Mouse (Mus musculus): ENCODE data around the gene Ccdc84. TPM values are rescaled to one million over a fixed set of nuclear protein-coding genes. Genes with fewer than 3 reads are reported as not detected.
"Not testable (repeated sequence)": the region's sequence is repeated elsewhere in the genome, so short reads cannot be mapped to it uniquely, and the experiment has no call there.

Ccdc84 gene
- 22.1 and 68.9 TPM in 2 replicates for polyA plus RNA-seq (2011; ENCODE audit: insufficient read depth, insufficient read length, low replicate concordance, missing spikeins)

GRCm38 (mm10) chr9:44418519-44419385 lies at the start of gene Ccdc84:
Ccdc84 (minus strand) TSS chr9:44418569.
- H3K4me3 ChIP-seq (replicated peaks; ENCODE audit: control insufficient read depth, low read depth, low read length), result peak within 1 kb of the TSS; percentile 97
- 64% methylated on average over 14 of the region's 14 CpGs for WGBS
- H3K4me1 ChIP-seq (ENCODE audit: control insufficient read depth, insufficient read depth, low read length), result peaks cover 2% of the 10 kb centered on the region
- peak within 1 kb of the TSS; percentile 69 for H3K27ac ChIP-seq (ENCODE audit: control insufficient read depth, insufficient read depth, low read depth, low read length, poor library complexity)
- TF ChIP-seq POLR2A (IDR thresholded peaks at IDR 0.05; ENCODE audit: borderline replicate concordance, control insufficient read depth, low read depth, low read length), result no peak
- no peak for TF ChIP-seq CTCF (IDR thresholded peaks at IDR 0.05; ENCODE audit: control insufficient read depth, insufficient read depth, low read length)

- no peak for TF ChIP-seq CTCF (IDR thresholded peaks at IDR 0.05; ENCODE audit: control insufficient read depth, insufficient read depth, low read length)
- TF ChIP-seq POLR2A (IDR thresholded peaks at IDR 0.05; ENCODE audit: borderline replicate concordance, control insufficient read depth, low read depth, low read length), result no peak
- H3K27ac ChIP-seq (ENCODE audit: control insufficient read depth, insufficient read depth, low read depth, low read length, poor library complexity), result peak overlapping the region; percentile 77; the same call in 1 of the 2 replicates
- 33% methylated on average over 5 of the region's 5 CpGs for WGBS
- H3K4me1 ChIP-seq (ENCODE audit: control insufficient read depth, insufficient read depth, low read length), result peaks cover 5% of the 10 kb centered on the region
- no peak overlapping the region for H3K4me3 ChIP-seq (replicated peaks; ENCODE audit: control insufficient read depth, low read depth, low read length)
These were observed 43.6 kb upstream of the Ccdc84 start for GRCm38 (mm10) chr9:44461950-44462349.

- WGBS, result 58% methylated on average over 11 of the region's 11 CpGs
These were observed 38.8 kb upstream of the Ccdc84 start for GRCm38 (mm10) chr9:44457035-44457742.

GRCm38 (mm10) chr9:44454891-44455220 lies 36.5 kb upstream of the Ccdc84 start, which contains the start of gene Upk2:
Upk2 (minus strand) TSS chr9:44454976.
- Histone ChIP-seq H3K4me1 (ENCODE audit: control insufficient read depth, insufficient read depth, low read length) (no peaks in the 10 kb centered on the region; the same call in 1 of the 2 replicates), H3K27ac (ENCODE audit: control insufficient read depth, insufficient read depth, low read depth, low read length, poor library complexity) (no peak within 1 kb of the TSS), H3K4me3 (replicated peaks; ENCODE audit: control insufficient read depth, low read depth, low read length) (no peak within 1 kb of the TSS)
- TF ChIP-seq CTCF (IDR thresholded peaks at IDR 0.05; ENCODE audit: control insufficient read depth, insufficient read depth, low read length), result no peak
- TF ChIP-seq POLR2A (IDR thresholded peaks at IDR 0.05; ENCODE audit: borderline replicate concordance, control insufficient read depth, low read depth, low read length), result no peak
- 62% methylated on average over 4 of the region's 4 CpGs for WGBS

More at GRCm38 (mm10) chr9:44457035-44457742, 38.8 kb upstream of the Ccdc84 start:
- peaks cover 5% of the 10 kb centered on the region for H3K4me1 ChIP-seq (ENCODE audit: control insufficient read depth, insufficient read depth, low read length)
- no peak overlapping the region for H3K4me3 ChIP-seq (replicated peaks; ENCODE audit: control insufficient read depth, low read depth, low read length)
- TF ChIP-seq CTCF (IDR thresholded peaks at IDR 0.05; ENCODE audit: control insufficient read depth, insufficient read depth, low read length), result no peak
- TF ChIP-seq POLR2A (IDR thresholded peaks at IDR 0.05; ENCODE audit: borderline replicate concordance, control insufficient read depth, low read depth, low read length), result no peak
- H3K27ac ChIP-seq (ENCODE audit: control insufficient read depth, insufficient read depth, low read depth, low read length, poor library complexity), result no peak overlapping the region

- WGBS, result 24% methylated on average over 14 of the region's 14 CpGs
- no peak overlapping the region for H3K4me3 ChIP-seq (replicated peaks; ENCODE audit: control insufficient read depth, low read depth, low read length)
- H3K4me1 ChIP-seq (ENCODE audit: control insufficient read depth, insufficient read depth, low read length), result no peaks in the 10 kb centered on the region; the same call in 1 of the 2 replicates
- TF ChIP-seq CTCF (IDR thresholded peaks at IDR 0.05; ENCODE audit: control insufficient read depth, insufficient read depth, low read length) (peak; percentile 99), POLR2A (IDR thresholded peaks at IDR 0.05; ENCODE audit: borderline replicate concordance, control insufficient read depth, low read depth, low read length) (no peak)
- no peak overlapping the region for H3K27ac ChIP-seq (ENCODE audit: control insufficient read depth, insufficient read depth, low read depth, low read length, poor library complexity)
These were observed 35.9 kb upstream of the Ccdc84 start for GRCm38 (mm10) chr9:44454132-44454890.

GRCm38 (mm10) chr9:44450387-44450786 lies 32.0 kb upstream of the Ccdc84 start:
- H3K4me3 ChIP-seq (replicated peaks; ENCODE audit: control insufficient read depth, low read depth, low read length), result no peak overlapping the region
- H3K4me1 ChIP-seq (ENCODE audit: control insufficient read depth, insufficient read depth, low read length), result no peaks in the 10 kb centered on the region; the same call in 1 of the 2 replicates
- TF ChIP-seq CTCF (IDR thresholded peaks at IDR 0.05; ENCODE audit: control insufficient read depth, insufficient read depth, low read length), result no peak
- TF ChIP-seq POLR2A (IDR thresholded peaks at IDR 0.05; ENCODE audit: borderline replicate concordance, control insufficient read depth, low read depth, low read length), result no peak
- no peak overlapping the region for H3K27ac ChIP-seq (ENCODE audit: control insufficient read depth, insufficient read depth, low read depth, low read length, poor library complexity)

GRCm38 (mm10) chr9:44444402-44445025 lies 26.1 kb upstream of the Ccdc84 start:
- H3K4me1 ChIP-seq (ENCODE audit: control insufficient read depth, insufficient read depth, low read length); H3K27ac ChIP-seq (ENCODE audit: control insufficient read depth, insufficient read depth, low read depth, low read length, poor library complexity); H3K4me3 ChIP-seq (replicated peaks; ENCODE audit: control insufficient read depth, low read depth, low read length): not testable (repeated sequence)
- WGBS, result 67% methylated on average over 7 of the region's 7 CpGs

Measured in bone marrow, adult 2 months (tissue).